Mouse (Mus musculus) embryo, embryonic 10.5 days (tissue): ENCODE measurements at regions not wholly inside any gene's neighbourhood (a gene's known extent, or its start where the extent isn't known, plus 50 kb on each side); places are given as distances from the start of the nearest gene placed in this dataset.

Experiments used
- DNase-seq: peaks from one replicate; pipeline ENCODE4 v3.0.0-alpha.2; 2015; ENCODE audit warnings: low spot score

DNA sequence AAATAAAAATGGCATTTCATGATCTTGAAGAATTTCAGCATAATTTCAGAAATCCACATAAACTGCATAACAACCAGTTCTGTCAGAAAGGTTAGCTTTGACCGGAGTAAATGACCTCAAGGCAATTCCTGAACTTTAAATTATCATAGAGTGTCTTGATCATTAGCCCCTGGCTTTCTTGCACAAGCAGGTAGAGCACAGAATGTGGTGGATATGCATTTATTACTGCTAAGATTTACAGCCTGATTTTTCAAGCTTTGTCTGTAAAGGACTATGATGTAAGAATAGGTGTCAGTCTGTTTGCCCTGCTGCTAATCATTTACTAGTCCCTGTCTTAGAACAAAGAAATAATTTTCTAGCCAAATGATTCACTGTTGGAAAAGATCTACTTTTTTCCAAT, 347.3 kb downstream of the Ppp1r3a start:
- DNase-seq: no peak

DNA sequence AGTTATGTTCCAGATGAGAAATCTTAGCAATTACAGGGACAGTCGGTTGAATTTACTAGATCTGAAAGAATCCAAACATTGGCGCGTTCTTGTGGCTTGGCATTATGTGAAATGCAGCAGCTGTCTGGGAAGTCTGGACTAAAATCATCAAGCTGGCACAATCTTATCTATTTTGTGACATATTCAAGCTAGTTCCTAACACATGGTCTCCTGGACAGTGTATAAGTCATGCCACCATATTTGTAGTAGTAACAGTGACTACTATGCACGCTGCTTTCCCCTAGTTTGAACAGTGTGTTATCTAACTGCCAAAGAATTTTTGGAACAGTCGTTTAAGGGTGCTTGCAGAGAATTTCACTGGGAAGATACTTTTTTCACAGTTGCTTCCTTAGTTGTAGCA, 396.8 kb downstream of the Ppp1r3a start:
- no peak for DNase-seq
